Mouse (Mus musculus): ENCODE measurements around the gene Cenps. TPM values are rescaled to one million over a fixed set of nuclear protein-coding genes. Genes with fewer than 3 reads are reported as not detected.

Gene Cenps
- total and polyA plus RNA-seq, 2 experiments from 2014 or later, result 2.0 to 10.3 TPM

- Histone ChIP-seq H3K9ac (replicated peaks; ENCODE audit: low read depth, low read length) (no peak overlapping the region), H3K27me3 (ENCODE audit: control insufficient read depth, insufficient read depth, low read length) (no peaks in the 10 kb centered on the region), H3K36me3 (replicated peaks; ENCODE audit: control insufficient read depth, insufficient read depth, low read length) (peaks cover 52% of the 10 kb centered on the region), H3K4me2 (ENCODE audit: low read depth, low read length) (no peak overlapping the region), H3K27ac (ENCODE audit: low read depth) (no peak overlapping the region), H3K9me3 (replicated peaks; ENCODE audit: control insufficient read depth, low read length) (no peaks in the 10 kb centered on the region), H3K4me1 (ENCODE audit: control insufficient read depth, insufficient read depth) (no peaks in the 10 kb centered on the region), H3K4me3 (ENCODE audit: low read depth, low read length) (no peak overlapping the region)
- no peak for TF ChIP-seq EP300 (IDR thresholded peaks at IDR 0.05; ENCODE audit: low read depth)
- no peak for TF ChIP-seq CTCF (IDR thresholded peaks at IDR 0.05; ENCODE audit: low read depth)
- no peak for DNase-seq (ENCODE audit: low spot score)
- WGBS, result 79% methylated on average over 7 of the region's 7 CpGs
- ATAC-seq (ENCODE audit: insufficient read depth, low read depth), result no peak
These were observed 40.9 kb upstream of the Cenps start for GRCm38 (mm10) chr4:149178328-149178727.

DNA sequence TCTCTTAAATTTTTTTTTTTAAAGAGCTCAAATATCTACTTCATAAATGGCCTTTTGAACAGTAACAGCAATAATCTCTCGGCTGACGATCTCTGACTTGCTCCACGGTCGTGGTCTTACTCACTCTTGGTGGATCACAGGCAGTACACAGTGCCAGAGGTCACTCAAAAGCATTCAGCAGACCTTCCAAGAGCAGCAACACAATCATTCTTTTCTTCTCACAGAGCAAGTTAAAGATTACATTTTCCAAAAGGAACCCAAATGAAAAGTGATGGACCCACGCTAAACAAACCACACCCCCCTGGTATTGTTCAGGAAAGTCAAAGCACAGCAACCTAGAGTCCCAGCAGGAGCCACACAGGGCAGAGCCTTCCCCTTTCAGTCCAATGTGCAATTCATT is 39.6 kb upstream of the Cenps start:
- no peaks in the 10 kb centered on the region for H3K27me3 ChIP-seq (ENCODE audit: control insufficient read depth, insufficient read depth, low read length)
- DNase-seq (ENCODE audit: low spot score) (no peak), ATAC-seq (ENCODE audit: insufficient read depth, low read depth) (no peak)
- H3K27ac ChIP-seq (ENCODE audit: low read depth), result no peak overlapping the region
- H3K4me1 ChIP-seq (ENCODE audit: control insufficient read depth, insufficient read depth), result no peaks in the 10 kb centered on the region
- H3K9me3 ChIP-seq (replicated peaks; ENCODE audit: control insufficient read depth, low read length), result no peaks in the 10 kb centered on the region
- no peak overlapping the region for H3K4me3 ChIP-seq (ENCODE audit: low read depth, low read length)
- TF ChIP-seq EP300 (IDR thresholded peaks at IDR 0.05; ENCODE audit: low read depth), result no peak
- no peak for TF ChIP-seq CTCF (IDR thresholded peaks at IDR 0.05; ENCODE audit: low read depth)
- 69% methylated on average over 5 of the region's 5 CpGs for WGBS
- no peak overlapping the region for H3K4me2 ChIP-seq (ENCODE audit: low read depth, low read length)
- H3K36me3 ChIP-seq (replicated peaks; ENCODE audit: control insufficient read depth, insufficient read depth, low read length), result peaks cover 41% of the 10 kb centered on the region
- no peak overlapping the region for H3K9ac ChIP-seq (replicated peaks; ENCODE audit: low read depth, low read length)

- ATAC-seq (ENCODE audit: insufficient read depth, low read depth) (no peak), DNase-seq (ENCODE audit: low spot score) (no peak)
- Histone ChIP-seq H3K36me3 (replicated peaks; ENCODE audit: control insufficient read depth, insufficient read depth, low read length) (peaks cover 37% of the 10 kb centered on the region), H3K9ac (replicated peaks; ENCODE audit: low read depth, low read length) (no peak overlapping the region), H3K9me3 (replicated peaks; ENCODE audit: control insufficient read depth, low read length) (no peaks in the 10 kb centered on the region), H3K27ac (ENCODE audit: low read depth) (no peak overlapping the region), H3K4me2 (ENCODE audit: low read depth, low read length) (no peak overlapping the region), H3K4me3 (ENCODE audit: low read depth, low read length) (no peak overlapping the region), H3K4me1 (ENCODE audit: control insufficient read depth, insufficient read depth) (no peaks in the 10 kb centered on the region), H3K27me3 (ENCODE audit: control insufficient read depth, insufficient read depth, low read length) (no peaks in the 10 kb centered on the region)
- TF ChIP-seq EP300 (IDR thresholded peaks at IDR 0.05; ENCODE audit: low read depth) (no peak), CTCF (IDR thresholded peaks at IDR 0.05; ENCODE audit: low read depth) (no peak)
- WGBS, result 64% methylated on average over 6 of the region's 6 CpGs
These were observed 39.2 kb upstream of the Cenps start for GRCm38 (mm10) chr4:149176645-149177044.

DNA sequence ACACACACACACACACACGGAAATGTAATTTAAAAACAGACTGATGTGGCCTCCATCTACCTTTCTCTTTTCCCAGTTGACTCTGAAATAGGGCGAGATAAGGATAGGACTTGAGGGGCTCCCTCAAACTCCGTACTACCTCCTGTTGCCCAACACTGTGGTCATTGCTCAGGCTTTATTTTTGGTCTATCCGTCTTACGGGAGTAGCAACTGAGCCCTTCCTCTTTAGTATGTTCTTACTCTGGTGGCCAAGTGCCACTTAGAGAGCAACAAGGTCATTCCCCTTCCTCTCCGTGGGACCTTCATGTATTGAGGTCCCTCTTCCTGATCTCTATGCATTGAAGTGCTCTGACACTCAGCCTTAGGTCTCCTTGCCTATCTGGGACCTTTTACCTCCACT is 36.2 kb upstream of the Cenps start:
- Histone ChIP-seq H3K4me2 (ENCODE audit: low read depth, low read length) (no peak overlapping the region), H3K4me1 (ENCODE audit: control insufficient read depth, insufficient read depth) (no peaks in the 10 kb centered on the region; the same call in 1 of the 2 replicates), H3K27ac (ENCODE audit: low read depth) (no peak overlapping the region), H3K36me3 (replicated peaks; ENCODE audit: control insufficient read depth, insufficient read depth, low read length) (peaks cover 7% of the 10 kb centered on the region), H3K4me3 (ENCODE audit: low read depth, low read length) (no peak overlapping the region), H3K9me3 (replicated peaks; ENCODE audit: control insufficient read depth, low read length) (no peaks in the 10 kb centered on the region), H3K27me3 (ENCODE audit: control insufficient read depth, insufficient read depth, low read length) (no peaks in the 10 kb centered on the region), H3K9ac (replicated peaks; ENCODE audit: low read depth, low read length) (no peak overlapping the region)
- no peak for TF ChIP-seq CTCF (IDR thresholded peaks at IDR 0.05; ENCODE audit: low read depth)
- TF ChIP-seq EP300 (IDR thresholded peaks at IDR 0.05; ENCODE audit: low read depth), result no peak
- DNase-seq (ENCODE audit: low spot score) (no peak), ATAC-seq (ENCODE audit: insufficient read depth, low read depth) (no peak)
- WGBS, result 65% methylated on average over 6 of the region's 6 CpGs

- no peaks in the 10 kb centered on the region for H3K9me3 ChIP-seq (replicated peaks; ENCODE audit: control insufficient read depth, low read length)
- H3K27ac ChIP-seq (ENCODE audit: low read depth), result peak overlapping the region; percentile 46; the same call in 1 of the 2 replicates
- WGBS, result 45% methylated on average over 2 of the region's 2 CpGs
- H3K27me3 ChIP-seq (ENCODE audit: control insufficient read depth, insufficient read depth, low read length), result no peaks in the 10 kb centered on the region
- TF ChIP-seq EP300 (IDR thresholded peaks at IDR 0.05; ENCODE audit: low read depth) (no peak), CTCF (IDR thresholded peaks at IDR 0.05; ENCODE audit: low read depth) (no peak)
- H3K36me3 ChIP-seq (replicated peaks; ENCODE audit: control insufficient read depth, insufficient read depth, low read length), result no peaks in the 10 kb centered on the region; the same call in none of the 2 replicates
- no peaks in the 10 kb centered on the region; the same call in 1 of the 2 replicates for H3K4me1 ChIP-seq (ENCODE audit: control insufficient read depth, insufficient read depth)
- DNase-seq (ENCODE audit: low spot score), result peak; percentile 51
- H3K4me2 ChIP-seq (ENCODE audit: low read depth, low read length), result no peak overlapping the region
- H3K9ac ChIP-seq (replicated peaks; ENCODE audit: low read depth, low read length), result no peak overlapping the region
- H3K4me3 ChIP-seq (ENCODE audit: low read depth, low read length), result no peak overlapping the region
- ATAC-seq (ENCODE audit: insufficient read depth, low read depth), result peak; percentile 66
These were observed 35.2 kb upstream of the Cenps start for GRCm38 (mm10) chr4:149172666-149173065.

- ATAC-seq (ENCODE audit: insufficient read depth, low read depth) (no peak), DNase-seq (ENCODE audit: low spot score) (no peak)
- TF ChIP-seq CTCF (IDR thresholded peaks at IDR 0.05; ENCODE audit: low read depth), result no peak
- no peak for TF ChIP-seq EP300 (IDR thresholded peaks at IDR 0.05; ENCODE audit: low read depth)
- Histone ChIP-seq H3K27me3 (ENCODE audit: control insufficient read depth, insufficient read depth, low read length) (no peaks in the 10 kb centered on the region), H3K4me3 (ENCODE audit: low read depth, low read length) (no peak overlapping the region), H3K4me1 (ENCODE audit: control insufficient read depth, insufficient read depth) (no peaks in the 10 kb centered on the region; the same call in 1 of the 2 replicates), H3K9ac (replicated peaks; ENCODE audit: low read depth, low read length) (no peak overlapping the region), H3K36me3 (replicated peaks; ENCODE audit: control insufficient read depth, insufficient read depth, low read length) (no peaks in the 10 kb centered on the region; the same call in 1 of the 2 replicates), H3K4me2 (ENCODE audit: low read depth, low read length) (no peak overlapping the region), H3K27ac (ENCODE audit: low read depth) (no peak overlapping the region), H3K9me3 (replicated peaks; ENCODE audit: control insufficient read depth, low read length) (no peaks in the 10 kb centered on the region)
- WGBS, result 86% methylated on average over 5 of the region's 5 CpGs
These were observed 34.7 kb upstream of the Cenps start for GRCm38 (mm10) chr4:149172083-149172482.
